Mouse (Mus musculus): ENCODE measurements around the gene Tpra1.

Gene Tpra1

GRCm38 (mm10) chr6:88890832-88891231, 11.2 kb upstream of the Tpra1 start:
- no peak for DNase-seq

GRCm38 (mm10) chr6:88893559-88893958, 8.5 kb upstream of the Tpra1 start:
- peak; percentile 79 for DNase-seq

- no peak for DNase-seq
Measured at GRCm38 (mm10) chr6:88895943-88896342, 6.1 kb upstream of the Tpra1 start.

DNA sequence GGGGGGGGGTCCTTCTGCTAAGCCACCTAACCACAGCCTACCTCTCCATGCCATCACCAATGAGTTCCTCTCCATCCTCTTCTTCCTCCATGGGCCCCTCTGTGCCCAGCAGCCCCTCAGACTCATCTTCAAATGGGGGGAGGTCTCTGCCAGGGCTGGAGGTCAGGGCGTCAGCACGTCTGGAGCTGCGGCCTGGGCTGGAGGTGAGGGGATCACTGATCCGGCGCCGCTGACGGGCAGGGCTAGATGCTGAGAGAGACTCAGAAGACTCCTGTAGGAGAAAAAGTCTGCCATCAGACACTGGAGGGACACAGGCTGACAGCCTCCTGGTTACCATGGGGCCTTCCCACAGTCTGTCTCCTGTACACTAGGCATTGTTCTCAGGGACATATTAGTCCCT, 4.8 kb upstream of the Tpra1 start:
- no peak for DNase-seq

- DNase-seq = peak; percentile 90
Measured at GRCm38 (mm10) chr6:88898534-88899048, 3.5 kb upstream of the Tpra1 start, which contains the start of gene Mcm2. Mcm2 (minus strand) TSS chr6:88898780.

DNA sequence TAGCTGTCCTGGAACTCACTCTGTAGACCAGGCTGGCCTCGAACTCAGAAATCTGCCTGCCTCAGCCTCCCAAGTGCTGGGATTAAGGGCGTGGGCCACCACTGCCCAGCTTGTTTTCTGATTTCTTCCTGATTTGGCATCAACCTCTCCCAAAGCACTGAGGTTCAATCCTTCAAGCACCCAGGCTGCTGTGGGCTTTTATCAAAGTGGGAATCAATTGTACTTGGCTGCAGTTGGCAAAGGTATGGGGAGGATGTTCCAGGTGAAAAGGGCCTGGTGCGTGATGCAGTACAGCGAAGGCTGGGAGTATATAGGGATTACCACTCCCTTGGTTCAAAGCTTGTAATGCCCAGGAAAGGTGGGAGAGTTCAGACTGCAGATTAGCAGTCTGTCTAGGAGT, 3.0 kb upstream of the Tpra1 start:
- no peak for DNase-seq

DNA sequence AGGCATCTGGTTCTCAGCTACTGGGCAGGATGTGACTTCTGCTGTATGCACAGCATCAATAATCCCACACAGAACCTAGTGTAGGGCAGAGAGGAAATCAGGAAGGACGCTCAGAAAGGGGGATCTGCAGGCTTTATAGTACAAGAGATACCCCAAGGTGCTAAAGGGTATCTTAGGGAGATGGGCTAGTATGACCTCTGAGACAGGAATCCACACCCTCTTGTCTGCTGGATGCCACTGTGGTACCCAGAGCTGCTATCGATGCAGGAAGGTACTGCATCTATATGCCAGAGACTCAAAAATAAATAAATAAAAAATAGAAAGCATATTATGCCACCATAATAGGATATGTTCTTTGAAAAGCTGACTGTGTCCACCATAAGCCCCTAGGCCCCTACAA, 2.4 kb upstream of the Tpra1 start:
- DNase-seq = no peak

DNA sequence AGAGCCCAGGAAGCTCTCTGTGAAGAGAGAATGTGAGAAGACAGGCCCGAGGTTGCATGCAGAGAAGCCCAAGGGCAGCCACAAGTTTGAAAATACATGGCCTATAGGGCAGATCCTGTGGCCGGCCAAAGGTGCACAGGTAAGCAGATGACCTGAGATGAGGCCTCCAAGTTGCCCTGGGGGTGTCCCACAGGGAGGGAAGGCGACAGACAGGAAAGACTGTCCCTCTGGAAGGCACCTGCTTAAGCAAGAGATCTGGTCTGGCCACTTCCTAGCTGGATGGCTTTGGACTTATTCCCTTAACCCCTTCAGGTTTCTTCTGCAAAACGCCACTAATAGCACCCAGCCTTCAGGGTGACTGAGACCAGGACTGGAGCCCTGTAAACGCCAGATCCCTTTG, 580 bp upstream of the Tpra1 start:
- no peak for DNase-seq

- no peak for DNase-seq
Measured at GRCm38 (mm10) chr6:88903708-88904107, 1.7 kb downstream of the Tpra1 start.

- DNase-seq = no peak
Measured at GRCm38 (mm10) chr6:88904456-88904974, 2.5 kb downstream of the Tpra1 start.

GRCm38 (mm10) chr6:88905042-88905441, 3.0 kb downstream of the Tpra1 start:
- no peak for DNase-seq

- peak; percentile 48 for DNase-seq
Measured at GRCm38 (mm10) chr6:88906369-88907108, 4.5 kb downstream of the Tpra1 start.

DNA sequence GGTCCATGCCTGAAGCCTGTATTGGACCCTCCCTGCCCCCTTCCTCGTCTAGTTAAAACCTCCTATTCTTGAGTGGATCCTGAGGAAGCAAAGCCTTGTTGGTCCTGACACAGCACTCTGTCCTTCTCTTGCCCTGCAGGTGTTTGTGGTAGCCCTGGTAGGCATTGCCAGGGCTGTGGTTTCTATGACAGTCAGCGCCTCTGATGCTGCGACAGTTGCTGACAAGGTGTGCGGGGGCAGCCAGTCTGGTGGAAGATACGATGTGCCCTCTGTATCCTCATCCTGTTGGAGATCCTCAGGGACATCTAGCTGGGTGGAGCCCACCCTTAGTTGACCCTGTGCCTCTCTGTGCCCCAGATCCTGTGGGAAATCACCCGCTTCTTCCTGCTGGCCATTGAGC, 7.1 kb downstream of the Tpra1 start:
- DNase-seq = no peak

DNA sequence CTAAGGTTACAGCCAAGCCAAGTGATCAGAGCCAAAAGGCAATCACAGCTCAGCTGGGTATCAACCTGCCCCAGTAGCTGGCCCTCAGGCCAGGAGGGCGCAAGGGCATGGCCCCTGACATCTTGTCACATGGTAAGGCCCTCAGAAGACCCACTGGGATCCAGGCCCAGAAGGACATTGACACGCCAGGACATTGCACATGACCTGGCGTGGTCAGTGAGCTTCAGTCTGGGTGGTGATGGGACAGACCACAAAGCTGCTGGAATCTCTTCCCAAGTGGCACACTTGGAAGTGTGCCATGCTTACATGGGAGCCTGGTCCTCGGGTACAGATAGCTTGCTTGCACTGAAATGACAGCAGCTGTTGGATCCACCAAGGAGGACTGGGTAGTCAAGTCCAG, 11.0 kb downstream of the Tpra1 start:
- DNase-seq = no peak

DNA sequence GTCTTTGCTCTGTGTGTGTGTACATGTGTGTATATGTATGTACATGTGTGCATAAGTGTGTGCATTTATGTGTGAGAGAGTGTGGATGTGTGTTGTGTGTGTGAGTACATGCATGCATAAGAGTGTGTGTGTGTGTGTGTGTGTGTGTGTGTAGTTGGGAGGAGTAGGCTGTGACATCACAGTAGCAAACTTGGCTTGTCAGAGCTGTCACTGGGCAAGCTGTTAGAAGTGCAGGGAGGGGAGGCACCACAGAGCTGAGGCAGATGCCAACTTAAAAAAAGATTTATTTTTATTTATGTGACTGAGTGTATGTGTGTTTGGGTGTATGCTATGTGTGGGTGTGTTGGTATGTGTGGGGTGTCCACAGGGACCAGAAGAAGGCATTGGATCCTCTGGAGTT, 11.4 kb downstream of the Tpra1 start:
- DNase-seq = no peak

DNA sequence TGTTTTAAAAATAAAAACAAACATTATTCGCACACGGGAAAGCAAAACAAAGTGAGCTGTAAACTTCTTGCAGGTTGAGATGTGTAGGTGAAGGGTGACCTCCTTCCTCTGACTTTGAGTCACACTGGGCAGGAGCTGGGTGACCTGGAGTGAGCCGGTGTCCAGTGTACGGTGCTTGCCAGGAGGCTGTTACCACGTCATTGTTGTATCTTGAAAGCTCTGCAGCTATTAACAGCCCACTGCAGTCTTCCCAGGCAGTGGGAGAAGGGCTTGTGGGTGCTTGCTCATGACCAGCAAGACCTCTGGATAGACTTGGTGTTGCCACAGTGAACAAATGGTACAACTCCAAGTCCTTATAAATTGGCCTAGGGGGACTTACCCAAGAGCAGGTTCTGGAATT, 12.7 kb downstream of the Tpra1 start:
- no peak for DNase-seq

DNA sequence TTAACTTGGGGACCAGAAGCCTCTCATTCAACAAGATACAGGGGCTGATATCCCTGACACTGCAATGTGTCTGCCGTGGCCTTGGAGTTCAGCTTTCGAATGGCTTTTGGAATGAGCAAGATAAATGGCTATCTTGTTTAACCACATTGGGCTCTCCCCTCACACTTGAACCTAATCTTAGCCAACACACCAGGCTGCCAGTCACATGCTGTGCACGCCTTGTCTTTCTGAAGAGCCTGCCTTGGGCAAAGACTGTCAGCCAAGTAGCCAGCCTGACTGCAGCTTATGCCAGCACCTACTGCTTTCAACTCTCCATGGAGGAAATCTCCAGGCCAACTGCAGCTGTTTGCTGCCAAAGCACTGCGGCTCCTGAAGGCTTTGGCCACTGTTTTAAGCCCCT, 13.5 kb downstream of the Tpra1 start:
- no peak for DNase-seq

GRCm38 (mm10) chr6:88916153-88916552, 14.1 kb downstream of the Tpra1 start:
- DNase-seq = peak; percentile 64

DNA sequence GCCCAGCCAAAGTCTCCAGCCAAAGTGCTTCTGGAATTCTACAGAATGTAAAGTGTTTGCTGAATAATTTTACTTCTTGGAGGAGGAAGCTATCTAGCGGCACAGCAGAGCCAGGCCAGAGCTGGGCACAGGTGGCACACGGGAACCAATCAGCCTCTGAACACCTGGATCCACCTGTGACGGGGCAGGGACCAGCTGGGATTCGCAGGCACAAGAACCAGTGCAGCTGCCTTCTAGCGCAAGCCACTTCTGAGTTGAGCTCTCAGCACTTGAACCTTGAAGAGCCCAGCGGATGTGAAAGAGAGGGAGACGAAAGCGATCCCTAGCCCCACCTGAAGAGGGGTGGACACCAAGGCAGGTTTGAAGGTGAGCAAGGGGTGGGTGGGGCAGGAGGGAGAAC, 16.8 kb downstream of the Tpra1 start:
- no peak for DNase-seq

DNA sequence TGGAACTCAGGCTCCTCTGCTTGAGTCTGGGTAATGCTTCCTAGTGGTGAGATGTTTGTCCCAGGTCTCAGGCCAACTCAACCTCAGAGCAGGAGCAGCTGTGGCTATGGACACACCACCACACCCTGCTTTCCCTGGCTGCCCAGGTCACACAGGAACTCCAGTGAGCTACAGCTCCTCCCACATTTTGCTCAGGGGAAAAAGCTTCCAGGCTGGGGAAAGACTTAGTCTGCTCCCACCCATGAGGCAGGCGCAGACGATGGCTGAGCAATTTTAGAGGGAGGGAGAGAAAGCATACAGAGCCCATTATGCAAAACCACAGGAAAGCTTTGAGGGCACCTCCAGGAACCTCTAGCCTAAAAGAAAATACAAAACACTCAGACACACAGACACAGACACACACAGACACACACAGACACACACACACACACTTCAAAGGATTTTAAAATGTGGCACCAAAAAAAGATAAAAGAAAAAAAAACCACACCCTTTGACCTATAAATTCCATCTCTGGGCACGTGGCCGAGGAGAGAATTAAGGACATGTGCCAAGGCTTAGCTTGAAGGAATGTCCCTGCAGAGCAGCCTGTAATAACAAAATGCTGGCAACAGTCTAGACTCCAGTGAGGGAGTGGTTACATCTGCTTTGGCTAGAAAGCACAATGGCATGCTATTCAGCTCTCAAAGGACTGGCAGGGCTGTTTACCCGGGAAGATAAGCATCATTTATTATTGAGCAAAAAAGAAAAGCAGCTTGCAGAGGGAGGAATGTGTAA, 22.6 kb downstream of the Tpra1 start:
- no peak for DNase-seq

DNA sequence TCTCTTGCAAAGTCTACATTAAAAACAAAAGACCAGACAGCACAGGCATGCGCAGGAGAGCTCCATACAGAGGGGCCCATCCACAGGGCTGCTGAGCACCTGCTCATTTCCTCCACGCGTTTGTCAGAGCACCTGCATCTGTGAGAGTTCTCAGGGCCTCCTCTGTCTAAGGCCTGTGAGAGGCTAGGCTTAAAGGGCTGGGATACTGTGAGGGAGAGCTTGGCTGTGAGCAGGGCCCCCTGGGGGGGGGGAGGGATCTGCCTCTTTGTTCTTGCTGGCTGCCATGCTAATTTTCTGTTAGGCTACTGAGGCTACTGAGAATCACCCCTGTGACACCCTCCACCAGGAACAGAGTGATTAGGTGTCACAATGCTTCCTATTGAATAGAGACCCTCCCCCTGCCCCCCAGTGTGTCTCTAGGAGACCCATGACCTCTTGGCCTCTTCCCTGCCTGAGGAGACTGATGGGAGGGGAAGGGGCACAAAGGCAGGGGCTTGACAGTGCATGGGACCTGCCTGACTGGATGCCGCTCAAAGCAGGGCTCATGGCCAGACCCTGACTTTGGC, 23.7 kb downstream of the Tpra1 start:
- no peak for DNase-seq

DNA sequence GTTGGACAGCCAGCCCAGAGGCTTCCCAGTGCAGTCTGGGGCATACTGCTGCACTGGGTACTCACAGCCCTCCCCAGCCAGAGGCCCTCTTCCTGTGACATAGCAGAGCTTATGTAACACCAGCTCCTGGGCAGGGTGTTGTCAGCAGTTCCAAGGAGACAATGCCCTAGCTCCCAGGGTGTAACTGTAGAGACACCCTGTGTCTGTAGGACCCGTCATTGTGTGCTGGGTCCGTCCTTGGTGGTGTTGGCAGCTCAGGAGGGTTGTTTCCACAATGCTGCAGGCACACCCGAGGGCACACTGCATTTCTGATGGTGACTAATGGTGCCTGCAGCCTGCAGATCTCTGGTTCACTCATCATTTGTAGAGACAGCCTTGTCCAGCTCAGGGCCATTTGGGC, 24.8 kb downstream of the Tpra1 start:
- peak; percentile 7 for DNase-seq

GRCm38 (mm10) chr6:88927595-88927994, 25.5 kb downstream of the Tpra1 start:
- peak; percentile 83 for DNase-seq

GRCm38 (mm10) chr6:88928026-88928425, 26.0 kb downstream of the Tpra1 start:
- no peak for DNase-seq
